Mouse (Mus musculus) spleen, adult 18-20 months (tissue): Measurements from ENCODE around the gene Tmem151b.

Experiments
- DNase-seq, 2 experiments: peaks; one replicate each; pipeline ENCODE4 v3.0.0; 2022; ENCODE audit warnings: mixed read lengths in 2 of 2

The Tmem151b gene

DNA sequence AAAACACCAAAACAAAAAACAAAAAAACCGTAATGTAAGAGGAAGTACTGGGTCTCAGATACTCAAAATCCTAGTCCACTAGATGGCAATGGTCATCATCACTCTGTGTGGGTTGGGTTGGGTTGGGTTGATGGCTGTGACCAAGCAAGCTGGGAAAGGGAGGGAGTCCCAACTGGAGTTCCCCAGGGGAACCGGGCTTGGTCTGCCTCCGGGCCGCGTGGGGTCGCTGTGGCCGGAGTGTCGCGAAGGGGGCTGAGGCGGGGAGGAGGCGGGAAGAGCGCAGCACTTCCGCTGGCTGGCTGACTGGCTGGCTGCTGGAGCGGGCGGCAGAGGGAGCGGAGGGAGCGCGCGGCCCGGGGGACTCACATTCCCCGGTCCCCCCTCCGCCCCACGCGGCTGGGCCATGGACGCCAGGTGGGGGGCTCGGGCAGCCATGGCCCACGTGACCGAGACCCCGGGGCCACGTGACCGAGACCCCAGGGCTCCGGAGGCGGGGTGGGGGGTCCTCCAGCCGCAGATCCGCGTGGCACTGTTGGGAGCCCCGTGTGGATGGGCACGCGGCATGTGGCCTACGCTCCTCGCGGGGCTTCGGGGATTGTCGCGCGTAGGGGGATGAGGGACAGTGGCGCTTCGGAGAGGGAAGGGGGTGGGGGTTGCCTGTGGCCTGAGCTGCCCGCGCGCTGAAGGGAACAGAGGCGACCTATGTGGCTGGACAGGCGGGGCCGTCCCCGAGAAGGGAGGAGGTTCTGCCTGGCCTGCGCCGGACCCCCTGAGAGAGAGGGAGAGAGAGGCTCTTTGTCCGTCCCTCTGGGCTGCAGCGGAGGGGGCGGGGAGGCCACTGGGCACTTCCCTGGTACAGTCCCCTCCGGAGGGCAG is 14.4 kb upstream of the Tmem151b start, which contains the start of gene Slc35b2:
Gene Slc35b2, plus strand, starts transcription at position 220 of the 876 bp plus-strand sequence.
- peak; percentile 82 to 86 for DNase-seq

DNA sequence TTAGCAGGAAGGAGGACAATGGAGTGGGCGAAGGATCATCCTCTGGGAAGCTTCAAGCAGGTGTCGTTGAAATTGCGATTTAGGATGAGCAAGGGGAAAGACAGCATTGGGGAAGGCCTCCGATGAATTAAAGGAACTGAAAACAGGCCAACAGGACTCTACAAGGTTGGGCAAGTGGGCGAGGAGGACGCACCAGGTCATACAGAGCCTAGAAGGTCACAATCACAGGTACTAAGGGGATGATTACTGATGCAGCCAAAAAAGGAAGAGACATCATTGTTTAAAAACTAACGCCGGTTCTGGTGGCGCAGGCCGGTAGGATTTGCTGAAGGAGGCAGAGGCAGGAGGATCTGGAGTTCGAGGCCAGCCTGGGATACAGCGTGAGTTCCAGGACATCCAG is 13.7 kb upstream of the Tmem151b start:
- DNase-seq, result peak in 1 of 2 experiments; percentile 27

DNA sequence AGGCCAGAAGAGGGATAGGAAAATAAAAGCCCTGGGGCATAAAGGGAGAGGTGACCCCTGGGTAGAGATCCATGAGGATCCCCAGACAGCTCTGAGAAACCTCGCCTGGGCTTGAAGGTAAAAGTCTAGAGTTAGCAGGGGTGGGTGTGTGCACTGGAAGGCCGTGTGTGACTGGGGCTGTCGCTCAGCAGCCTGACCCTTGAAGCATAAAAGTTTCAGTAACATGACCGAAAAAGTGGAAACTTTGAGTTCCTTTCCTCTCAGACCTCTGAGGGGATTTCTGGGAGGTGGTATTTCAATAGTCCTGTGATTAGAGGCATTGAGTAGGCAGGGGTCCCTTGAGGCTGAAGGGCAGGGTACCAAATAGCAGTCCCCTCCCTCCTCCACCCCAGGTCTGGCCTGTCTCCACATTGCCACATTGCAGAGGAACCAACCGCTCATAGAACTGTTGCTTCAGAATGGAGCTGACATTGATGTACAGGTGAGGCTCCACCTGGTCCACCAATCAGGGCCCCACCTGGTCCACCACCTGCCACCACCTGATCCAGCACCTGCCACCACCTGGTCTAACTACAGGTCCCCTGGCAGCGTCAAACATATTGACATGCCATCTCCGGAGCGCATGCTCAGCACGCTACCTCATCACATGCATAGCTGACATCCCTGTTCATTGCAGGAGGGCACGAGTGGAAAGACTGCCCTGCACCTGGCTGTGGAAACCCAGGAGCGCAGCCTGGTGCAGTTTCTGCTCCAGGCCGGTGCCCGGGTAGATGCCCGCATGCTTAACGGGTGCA is 10.5 kb upstream of the Tmem151b start:
- no peak for DNase-seq

DNA sequence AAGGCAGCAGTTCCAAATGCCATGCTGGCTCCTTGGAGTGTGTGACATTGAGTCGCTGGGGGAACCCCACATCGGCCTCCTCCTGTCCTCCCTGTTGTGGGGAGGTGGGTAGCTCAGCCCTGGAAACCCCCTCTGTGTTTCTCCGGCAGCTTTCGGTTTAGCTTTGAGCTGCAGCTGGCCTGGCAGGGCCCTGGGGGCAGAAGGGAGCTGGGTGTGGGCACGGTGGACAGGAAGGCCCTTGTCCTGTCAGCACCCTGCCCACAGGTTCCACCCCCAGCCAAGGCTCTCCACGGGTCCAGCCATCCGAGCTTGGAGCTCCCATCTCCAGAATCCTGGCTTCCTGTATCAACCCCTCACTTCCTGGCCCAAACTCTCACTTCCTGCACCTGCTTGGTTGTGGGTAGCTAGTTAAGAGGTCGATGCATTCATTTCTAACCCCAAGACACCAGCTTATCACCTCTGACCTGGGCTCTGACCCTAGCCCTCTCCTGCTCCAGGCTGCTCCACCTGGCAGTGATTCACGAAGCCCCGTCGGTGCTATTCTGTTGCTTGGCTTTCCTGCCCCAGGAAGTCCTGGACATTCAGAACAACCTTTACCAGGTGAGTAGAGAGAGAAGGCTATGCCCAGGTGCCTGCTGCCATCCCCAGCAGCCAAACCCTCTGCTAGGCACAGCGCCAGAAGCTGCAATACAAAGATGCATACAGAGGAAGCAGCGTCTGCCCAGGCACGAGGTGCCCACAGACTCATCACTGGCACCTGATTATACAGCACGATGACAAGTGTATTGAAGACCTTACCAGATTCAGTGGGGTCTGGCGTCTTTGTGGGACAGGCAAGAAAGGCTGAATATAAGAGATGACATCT is 8.8 kb upstream of the Tmem151b start:
- DNase-seq, result peak; percentile 53 to 56

DNA sequence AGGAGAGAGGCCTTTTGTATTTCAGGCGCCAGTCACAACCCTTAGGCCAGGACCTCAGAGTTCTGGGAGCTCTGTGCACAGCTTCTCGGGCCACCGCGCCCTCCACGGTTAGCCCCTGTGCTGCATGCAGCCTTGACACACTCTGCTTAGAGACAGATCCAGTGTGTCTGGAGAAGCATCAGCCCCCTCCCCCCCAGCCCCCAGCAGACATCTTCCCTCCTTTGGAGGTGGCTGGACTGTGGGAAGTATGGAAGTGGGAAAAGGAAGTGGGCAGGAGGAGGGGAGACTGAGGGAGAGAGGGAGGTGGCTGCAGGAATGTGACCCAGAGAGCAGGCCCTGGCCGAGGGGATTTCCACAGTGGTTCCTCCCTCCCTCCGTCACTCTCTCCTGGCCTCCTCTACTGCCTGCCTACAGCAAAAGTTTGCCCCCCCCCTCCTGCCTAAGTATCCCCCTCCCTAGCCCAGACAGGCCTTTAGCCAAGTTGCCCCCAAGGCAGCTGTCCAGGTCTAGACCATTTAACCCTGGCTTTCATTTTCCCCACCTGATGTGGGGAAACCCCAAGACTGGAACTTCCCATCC is 7.9 kb upstream of the Tmem151b start:
- DNase-seq, result peak; percentile 41 to 48

DNA sequence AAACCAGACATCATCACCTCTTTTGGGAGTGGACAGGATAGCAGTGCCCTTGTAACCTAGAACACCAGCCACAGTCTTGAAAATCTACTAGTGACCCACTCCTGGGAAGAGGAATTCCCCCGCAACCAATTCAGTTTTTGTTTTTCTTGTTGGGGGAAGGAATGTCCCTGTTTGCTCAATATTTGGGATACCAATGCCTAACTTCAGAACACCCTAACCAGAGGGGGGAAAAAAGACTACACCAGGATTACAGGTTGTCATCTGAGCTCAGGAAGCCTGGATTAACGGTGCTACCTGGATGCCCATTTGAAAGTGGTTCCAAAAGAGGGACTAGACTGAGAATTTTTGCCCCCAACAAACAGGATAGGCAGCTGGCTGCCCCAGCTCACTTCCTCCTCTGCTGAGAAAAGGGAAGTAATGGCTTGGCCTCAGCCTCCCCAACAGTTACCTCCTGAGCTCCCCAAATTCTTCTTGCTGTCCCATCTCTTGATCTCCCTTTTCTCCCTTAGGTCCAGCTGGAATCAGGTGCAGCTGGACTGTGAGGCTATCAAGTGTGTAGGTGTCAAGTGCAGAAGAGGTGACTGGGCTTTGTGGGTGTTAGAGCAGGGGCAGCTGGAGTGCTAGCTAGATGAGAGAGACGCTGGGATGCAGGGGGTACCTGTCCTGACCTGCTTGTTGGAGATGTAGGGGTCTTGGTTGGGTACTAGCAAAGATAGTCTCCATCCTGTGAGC is 7.2 kb upstream of the Tmem151b start:
- DNase-seq, result peak in 1 of 2 experiments; percentile 42

DNA sequence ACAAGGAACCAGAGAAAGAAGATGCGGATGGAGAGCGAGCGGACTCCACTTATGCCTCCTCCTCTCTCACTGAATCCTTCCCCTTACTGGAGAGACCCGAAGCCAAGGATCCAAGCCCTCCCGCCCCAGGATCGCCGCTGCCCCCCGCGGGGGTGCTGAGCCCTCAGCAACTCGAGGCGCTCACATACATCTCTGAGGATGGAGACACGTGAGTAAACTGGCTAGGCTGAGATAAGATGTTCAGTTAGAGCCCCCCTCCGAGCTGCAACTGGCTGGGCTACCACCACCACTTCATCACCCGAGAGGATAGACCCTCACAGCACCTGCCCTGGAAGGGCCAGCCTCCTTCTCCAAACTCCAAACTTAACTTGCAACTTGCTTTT is 6.6 kb upstream of the Tmem151b start:
- DNase-seq, result no peak

DNA sequence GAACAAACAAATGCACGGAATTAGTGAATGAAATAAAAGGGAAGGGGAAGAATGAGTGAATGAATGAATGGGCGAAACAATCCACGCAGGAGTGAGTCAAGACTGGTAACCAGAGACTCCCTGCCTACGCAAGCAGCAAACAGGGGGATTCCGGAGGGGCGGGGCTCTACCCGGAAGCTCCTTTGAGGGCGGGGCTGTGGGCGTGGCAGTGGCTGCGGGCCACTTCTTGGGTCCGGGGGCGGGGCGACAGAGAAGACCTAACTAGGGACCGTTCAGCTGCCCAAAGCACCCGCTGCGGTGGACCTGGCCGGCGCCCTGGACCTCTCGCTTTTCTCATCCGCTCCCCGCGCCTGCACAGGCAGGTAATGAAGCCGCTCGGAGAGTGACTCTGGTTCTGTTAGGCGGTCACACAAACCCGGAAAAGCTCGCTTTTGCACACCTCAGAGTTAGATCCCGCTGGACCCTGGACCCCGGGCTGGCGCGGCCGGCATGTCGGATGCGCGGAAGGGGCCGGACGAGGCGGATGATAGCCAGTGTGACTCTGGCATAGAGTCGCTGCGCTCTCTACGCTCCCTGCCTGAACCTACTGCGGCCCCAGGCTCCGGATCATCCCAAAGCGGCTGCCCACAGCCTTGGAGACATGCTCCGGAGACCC is 6.1 kb upstream of the Tmem151b start, which contains the start of gene Nfkbie:
Gene Nfkbie, plus strand, starts transcription at position 252 of the 655 bp plus-strand sequence.
- DNase-seq, result peak; percentile 99 to 100

DNA sequence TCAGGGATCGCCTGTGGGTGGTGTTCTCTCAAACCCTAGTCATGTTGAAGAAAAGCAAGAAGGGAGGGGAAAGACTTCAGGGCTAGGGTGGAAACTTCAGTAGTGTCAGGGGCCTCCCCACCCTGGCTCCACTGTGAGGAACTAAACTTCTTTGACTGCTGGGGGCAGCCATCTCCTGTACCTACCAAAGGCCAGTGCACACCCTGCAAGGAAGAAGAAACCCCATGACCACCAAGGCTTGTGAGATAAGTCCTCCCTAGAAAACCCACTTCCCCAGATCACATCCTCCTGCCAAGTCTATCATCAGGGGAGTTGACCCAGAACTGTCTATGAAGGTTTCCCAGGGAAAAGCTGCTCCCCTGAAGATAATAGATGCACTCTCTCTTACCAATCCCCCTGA is 4.9 kb upstream of the Tmem151b start:
- DNase-seq, result no peak

DNA sequence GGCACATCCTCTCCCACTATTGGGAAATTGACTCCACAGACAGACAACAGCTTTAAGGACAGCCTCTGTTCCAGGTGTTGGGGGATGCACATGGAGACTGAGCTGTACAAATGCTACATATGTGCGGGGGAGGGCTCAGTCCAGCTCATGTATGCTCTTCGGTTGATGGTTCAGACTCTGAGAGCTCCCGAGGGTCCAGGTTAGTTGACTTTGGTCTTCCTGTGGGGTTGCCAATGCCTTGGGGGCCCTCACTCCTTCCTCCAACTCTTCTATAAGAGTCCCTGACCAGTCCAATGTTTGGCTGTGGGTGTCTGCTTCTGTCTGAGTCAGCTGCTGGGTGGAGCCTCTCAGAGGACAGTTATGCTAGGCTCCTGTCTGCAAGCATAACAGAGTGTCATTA is 3.6 kb upstream of the Tmem151b start:
- no peak for DNase-seq

DNA sequence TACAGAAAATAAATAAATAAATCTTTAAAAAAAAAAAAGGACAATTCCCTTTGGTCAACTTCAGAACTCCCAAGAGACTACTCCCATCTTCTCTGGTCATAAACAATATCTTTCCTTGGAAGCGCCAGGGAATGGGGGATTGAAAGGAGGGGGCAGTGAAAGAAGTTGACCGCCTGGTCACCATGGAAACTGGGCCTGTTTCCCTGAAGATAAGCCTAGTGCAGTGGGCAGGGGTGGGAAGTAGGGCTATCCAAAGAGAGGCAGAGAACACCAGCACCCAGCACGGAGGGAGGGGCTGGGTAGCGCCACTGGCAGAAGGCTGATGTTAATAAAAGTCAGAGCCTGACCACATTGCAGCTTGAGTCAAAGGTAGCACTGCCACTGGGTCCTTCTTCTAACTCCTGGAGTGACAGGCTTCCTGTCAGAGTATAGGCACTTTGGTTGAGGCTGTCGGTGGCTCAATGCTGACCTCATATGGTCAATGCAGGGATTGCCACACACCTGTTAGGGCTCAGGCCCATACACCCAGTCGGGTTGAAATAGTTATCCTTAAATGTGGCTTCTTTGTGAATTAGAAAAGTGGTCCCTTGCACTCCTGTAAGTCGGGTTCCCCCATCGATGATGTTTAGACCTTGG is 2.5 kb upstream of the Tmem151b start:
- DNase-seq, result peak; percentile 62 to 79

DNA sequence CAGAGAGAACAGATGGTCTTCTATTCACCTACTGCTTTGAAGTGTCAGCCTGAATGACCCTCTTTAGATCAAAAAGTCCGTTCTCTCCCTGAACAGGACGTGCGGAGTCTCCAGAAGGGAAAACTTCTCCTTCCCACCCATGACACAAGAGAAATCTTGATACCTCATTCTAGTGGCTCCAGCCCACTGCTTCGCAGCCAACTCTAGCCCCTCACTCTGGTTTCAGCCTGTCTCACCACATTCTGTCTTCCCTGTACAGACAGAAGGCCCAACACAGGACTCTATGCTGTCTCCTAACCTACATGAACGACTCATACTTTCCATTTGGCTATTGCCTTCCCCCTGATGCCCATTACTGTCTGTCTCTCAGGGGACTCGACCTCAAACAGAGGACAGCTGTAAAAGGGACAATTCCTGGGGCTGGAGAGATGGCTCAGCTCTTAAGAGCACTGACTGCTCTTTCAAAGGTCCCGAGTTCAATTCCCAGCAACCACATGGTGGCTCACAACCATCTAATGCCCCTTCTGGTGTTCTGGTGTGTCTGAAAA is 1.8 kb upstream of the Tmem151b start:
- no peak for DNase-seq

DNA sequence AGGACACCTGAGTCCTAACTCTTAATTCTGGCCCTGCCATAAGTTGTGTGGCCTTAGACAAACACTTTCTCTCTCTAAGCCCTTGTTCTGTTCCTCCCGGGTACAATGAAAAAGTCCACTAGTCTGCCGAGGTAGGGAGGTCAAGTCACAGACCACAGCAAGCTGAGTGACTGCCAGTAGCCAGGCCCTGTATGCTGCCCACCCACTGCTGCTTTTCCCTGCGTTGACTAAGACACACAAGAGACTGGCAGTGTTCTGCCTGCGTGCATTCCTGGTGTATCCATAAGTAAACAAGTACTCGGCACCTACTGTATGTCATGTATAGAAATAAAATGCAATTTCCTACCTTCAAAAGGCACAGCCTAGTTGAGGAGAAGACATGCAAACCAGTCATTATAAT is 776 bp upstream of the Tmem151b start:
- DNase-seq, result no peak

DNA sequence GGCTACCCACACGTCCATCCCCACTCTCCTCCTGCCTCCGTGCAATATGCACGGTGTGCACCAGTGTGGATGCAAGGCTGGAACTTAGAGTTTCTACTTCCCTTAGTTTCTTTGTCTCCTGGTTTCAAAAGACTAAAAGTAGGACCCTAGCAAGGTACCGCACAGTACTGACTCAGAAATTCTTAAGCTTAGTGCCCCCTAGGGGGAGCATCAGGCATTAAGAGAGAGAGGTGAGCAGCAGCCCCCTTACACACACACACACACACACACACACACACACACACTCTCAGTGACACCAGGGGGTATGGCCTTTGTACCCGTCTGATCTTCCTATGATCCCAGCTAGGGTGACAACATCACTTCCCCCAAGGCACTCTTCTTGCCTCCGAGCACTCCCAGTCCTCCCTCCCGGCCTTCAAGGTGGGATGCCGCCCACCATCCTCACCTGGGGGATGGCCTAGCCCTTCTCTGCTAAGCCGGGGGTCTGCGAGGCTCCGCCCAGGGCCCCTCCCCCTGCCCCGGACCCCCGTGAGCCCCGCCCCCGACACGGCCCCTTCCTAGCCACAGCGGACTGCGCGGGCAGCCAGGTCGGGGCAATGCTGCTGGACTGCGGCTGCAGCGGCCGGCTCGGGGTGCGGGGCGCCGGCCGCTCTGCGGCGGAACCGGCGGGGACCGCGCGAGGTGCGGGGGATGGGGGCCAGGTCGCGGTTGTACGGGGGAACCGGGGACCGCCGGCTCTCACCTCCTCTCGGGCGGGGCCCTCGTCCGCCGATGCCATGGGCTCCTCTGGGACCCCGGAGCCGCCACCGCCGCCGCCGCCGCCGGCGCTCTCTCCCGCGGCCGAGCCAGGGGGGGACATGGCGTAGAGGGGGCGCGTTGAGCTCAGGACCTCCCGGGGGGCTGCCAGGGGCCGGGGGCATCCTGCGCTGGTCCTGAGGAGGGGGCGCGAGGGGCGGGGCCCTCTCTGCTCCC is 650 bp downstream of the Tmem151b start:
- DNase-seq, result no peak

DNA sequence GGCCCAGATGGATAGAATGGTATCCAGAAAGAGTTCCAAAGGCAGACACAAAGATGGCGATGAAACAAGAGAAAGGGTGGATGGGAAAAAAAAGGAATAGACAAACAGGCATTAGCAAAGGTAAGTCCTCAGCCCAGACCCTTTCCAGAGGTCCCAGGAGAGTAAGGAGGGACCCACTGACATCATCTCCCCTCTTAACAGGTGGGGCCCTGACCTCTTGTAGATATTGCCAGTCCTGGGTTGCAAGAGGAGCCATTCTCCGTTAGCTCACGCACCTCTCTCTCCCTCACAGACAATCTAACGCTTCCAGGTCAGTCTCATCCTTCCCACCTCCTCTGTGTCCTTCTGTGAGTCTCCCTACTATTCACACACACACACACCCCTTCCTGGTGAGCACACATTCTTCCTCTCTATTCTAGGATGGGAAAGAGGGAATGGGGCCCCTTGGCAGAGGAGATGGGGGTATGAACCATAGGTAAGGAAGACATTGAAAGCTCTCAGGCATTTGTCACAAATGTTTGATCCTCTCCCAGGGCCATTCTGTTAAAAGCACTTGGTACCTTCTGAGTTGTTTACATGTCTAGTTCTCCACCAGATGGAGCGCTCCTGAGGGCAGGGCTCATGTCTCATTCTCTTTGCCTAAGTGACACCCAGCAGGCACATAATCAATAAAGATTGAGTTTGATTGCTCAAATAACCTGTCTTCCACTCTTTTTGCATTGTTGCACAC is 1.9 kb downstream of the Tmem151b start:
- DNase-seq, result no peak

DNA sequence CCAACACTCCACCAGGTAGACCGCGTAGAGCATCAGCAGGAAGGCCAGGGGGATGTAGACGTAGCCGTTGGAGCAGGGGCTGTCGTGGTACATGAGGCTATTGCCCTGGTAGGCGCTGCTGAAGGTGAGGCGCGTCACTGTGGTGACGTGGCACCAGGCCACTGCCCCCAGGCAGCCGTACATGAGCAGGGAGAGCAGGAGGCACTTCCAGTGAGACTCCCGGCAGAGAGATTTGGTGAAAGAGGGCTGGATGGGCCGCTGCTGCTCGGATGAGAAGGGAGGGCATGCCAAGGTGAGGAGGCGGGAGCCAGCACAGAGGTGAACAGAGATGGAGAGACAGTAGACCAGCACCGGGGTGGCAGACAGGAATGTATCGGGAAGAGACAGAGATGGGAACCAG is 2.5 kb downstream of the Tmem151b start:
- DNase-seq, result no peak

DNA sequence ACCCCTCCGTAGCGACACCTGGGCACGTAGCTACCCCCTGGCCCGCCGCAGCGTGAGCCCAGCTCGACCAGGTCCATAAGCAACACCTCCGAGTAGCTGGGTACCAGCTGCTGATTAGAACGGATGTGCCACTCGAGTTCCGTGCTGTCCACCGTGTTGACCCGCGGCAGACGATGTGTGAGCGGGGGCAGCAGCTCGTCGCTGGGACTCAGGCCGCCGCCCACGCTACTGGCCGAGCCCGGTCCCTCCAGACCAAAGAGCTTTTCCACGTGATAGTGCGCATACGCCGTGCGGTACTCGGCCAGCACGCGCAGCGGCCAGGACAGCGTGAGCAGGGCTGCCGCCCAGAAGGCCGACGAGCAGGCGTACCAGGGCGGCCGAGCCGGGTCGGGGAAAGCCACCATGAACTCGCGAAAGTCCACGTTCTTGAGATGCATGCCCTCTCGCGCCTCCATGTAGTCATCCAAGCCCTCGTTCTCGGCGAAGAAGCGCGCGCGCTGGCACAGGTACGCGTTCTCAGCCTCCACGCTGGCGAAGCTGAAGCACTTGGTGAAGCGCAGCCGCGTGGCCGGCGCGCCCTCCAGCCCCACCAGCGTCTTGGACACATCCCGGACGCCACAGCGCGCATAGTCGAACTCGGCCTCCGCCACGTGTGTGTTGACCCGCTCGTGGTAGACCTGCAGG is 4.1 kb downstream of the Tmem151b start:
- DNase-seq, result no peak

DNA sequence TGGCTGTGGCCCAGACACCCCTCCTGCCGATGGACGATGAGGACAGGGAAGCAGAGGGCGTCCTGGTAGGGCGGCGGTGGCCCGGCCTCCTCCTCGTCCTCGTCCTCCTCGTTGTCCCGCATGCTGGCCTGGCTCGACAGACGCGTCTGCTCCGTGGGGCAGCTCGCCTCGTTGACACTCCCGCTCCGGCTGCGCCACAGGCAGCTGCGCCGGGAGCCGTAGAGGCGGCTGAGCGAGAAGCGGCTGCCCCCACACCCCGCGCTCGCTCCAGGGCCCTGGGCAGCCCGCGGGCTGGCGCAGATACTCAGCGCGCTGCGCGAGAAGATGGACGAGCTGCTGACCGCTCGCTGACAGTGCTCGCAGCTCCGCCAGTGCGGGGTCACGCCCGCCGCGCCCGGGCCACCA is 4.6 kb downstream of the Tmem151b start:
- DNase-seq, result no peak
